Mouse (Mus musculus): ENCODE measurements around the gene Ankrd44.
A peak's percentile ranks its signal among the peaks of the same experiment; 100 is the strongest.

Gene Ankrd44

GRCm38 (mm10) chr1:54759841-54760240, 166.3 kb downstream of the Ankrd44 start:
- no peak for DNase-seq (ENCODE audit: low read depth)

GRCm38 (mm10) chr1:54757291-54757690, 168.9 kb downstream of the Ankrd44 start:
- DNase-seq (ENCODE audit: low read depth) = no peak

- no peak for DNase-seq (ENCODE audit: low read depth)
Measured at GRCm38 (mm10) chr1:54755690-54756365, 170.4 kb downstream of the Ankrd44 start.

- DNase-seq (ENCODE audit: low read depth) = no peak
Measured at GRCm38 (mm10) chr1:54749961-54750360, 176.2 kb downstream of the Ankrd44 start.

- DNase-seq (ENCODE audit: low read depth) = no peak
Measured at GRCm38 (mm10) chr1:54749516-54749915, 176.7 kb downstream of the Ankrd44 start.

GRCm38 (mm10) chr1:54747785-54748420, 178.3 kb downstream of the Ankrd44 start:
- no peak for DNase-seq (ENCODE audit: low read depth)

GRCm38 (mm10) chr1:54745666-54746065, 180.5 kb downstream of the Ankrd44 start:
- no peak for DNase-seq (ENCODE audit: low read depth)

GRCm38 (mm10) chr1:54744171-54744570, 182.0 kb downstream of the Ankrd44 start:
- no peak for DNase-seq (ENCODE audit: low read depth)

- no peak for DNase-seq (ENCODE audit: low read depth)
Measured at GRCm38 (mm10) chr1:54743072-54743471, 183.1 kb downstream of the Ankrd44 start.

GRCm38 (mm10) chr1:54740936-54741335, 185.3 kb downstream of the Ankrd44 start:
- no peak for DNase-seq (ENCODE audit: low read depth)

- no peak for DNase-seq (ENCODE audit: low read depth)
Measured at GRCm38 (mm10) chr1:54737472-54737871, 188.7 kb downstream of the Ankrd44 start.

GRCm38 (mm10) chr1:54734917-54735664, 191.1 kb downstream of the Ankrd44 start:
- no peak for DNase-seq (ENCODE audit: low read depth)

GRCm38 (mm10) chr1:54729316-54729715, 196.9 kb downstream of the Ankrd44 start:
- DNase-seq (ENCODE audit: low read depth) = peak; percentile 49

GRCm38 (mm10) chr1:54726555-54726954, 199.6 kb downstream of the Ankrd44 start:
- DNase-seq (ENCODE audit: low read depth) = no peak

GRCm38 (mm10) chr1:54716921-54717320, 209.3 kb downstream of the Ankrd44 start:
- DNase-seq (ENCODE audit: low read depth) = no peak

GRCm38 (mm10) chr1:54715061-54715760, 211.0 kb downstream of the Ankrd44 start:
- DNase-seq (ENCODE audit: low read depth) = peak; percentile 44

- DNase-seq (ENCODE audit: low read depth) = peak; percentile 46
Measured at GRCm38 (mm10) chr1:54713231-54714173, 212.7 kb downstream of the Ankrd44 start.

- DNase-seq (ENCODE audit: low read depth) = no peak
Measured at GRCm38 (mm10) chr1:54711568-54711967, 214.6 kb downstream of the Ankrd44 start.

GRCm38 (mm10) chr1:54710550-54710949, 215.6 kb downstream of the Ankrd44 start:
- DNase-seq (ENCODE audit: low read depth) = no peak

- no peak for DNase-seq (ENCODE audit: low read depth)
Measured at GRCm38 (mm10) chr1:54707888-54708565, 218.2 kb downstream of the Ankrd44 start.
